Mouse (Mus musculus) heart, postnatal 14 days (tissue): ENCODE measurements around the gene Gm12248. TPM values are rescaled to one million over a fixed set of nuclear protein-coding genes. Genes with fewer than 3 reads are reported as not detected.
"Not testable (repeated sequence)": the region's sequence is repeated elsewhere in the genome, so short reads cannot be mapped to it uniquely, and the experiment has no call there.

ENCODE experiments used
- DNase-seq, 2 experiments: peaks; one replicate each; pipeline ENCODE4 v3.0.0; 2021 to 2022
- intact Hi-C: fragments of 180-260 bp; cut with DNase I; formaldehyde crosslinking; loops from one replicate; pipeline ENCODE4 v1.15.1; 2025
- total RNA-seq, 2 experiments: library from RNA; stranded (reverse); gene quantifications; 2 replicates each; pipeline ENCODE4 v1.2.3; 2021

Gene Gm12248
- total RNA-seq, 2 experiments from 2014 or later, result not detected

GRCm38 (mm10) chr11:58103344-58103653, 10.4 kb upstream of the Gm12248 start:
- DNase-seq, result peak in 1 of 2 experiments; percentile 26
- intact Hi-C loops, result loop anchor here (5.0 kb wide), 1 partner anchor 141 kb away; no protein-coding TSS in a partner anchor

GRCm38 (mm10) chr11:58102581-58103343, 9.8 kb upstream of the Gm12248 start:
- peak; percentile 20 to 29 for DNase-seq
- intact Hi-C loops, result loop anchor here (5.0 kb wide), 1 partner anchor 140 kb away; no protein-coding TSS in a partner anchor

- intact Hi-C loops, result loop anchor here (5.0 kb wide), 1 partner anchor 140 kb away; no protein-coding TSS in a partner anchor
- no peak for DNase-seq
Measured at GRCm38 (mm10) chr11:58102146-58102545, 9.2 kb upstream of the Gm12248 start.

- DNase-seq, result no peak
- intact Hi-C loops, result loop anchor here (5.0 kb wide), 1 partner anchor 139 kb away; no protein-coding TSS in a partner anchor
Measured at GRCm38 (mm10) chr11:58101194-58101720, 8.3 kb upstream of the Gm12248 start.

- intact Hi-C loops, result loop anchor here (5.0 kb wide), 1 partner anchor 138 kb away; no protein-coding TSS in a partner anchor
- DNase-seq, result no peak
Measured at GRCm38 (mm10) chr11:58100006-58100405, 7.1 kb upstream of the Gm12248 start.

GRCm38 (mm10) chr11:58098366-58098720, 5.4 kb upstream of the Gm12248 start:
- DNase-seq, intact Hi-C loops: not testable (repeated sequence)

- intact Hi-C loops, result no loop called here
- DNase-seq, result peak; percentile 11 to 20
Measured at GRCm38 (mm10) chr11:58097621-58098365, 4.9 kb upstream of the Gm12248 start.

- DNase-seq, result peak; percentile 8 to 25
- intact Hi-C loops, result no loop called here
Measured at GRCm38 (mm10) chr11:58096821-58097620, 4.1 kb upstream of the Gm12248 start.

- intact Hi-C loops, result no loop called here
- DNase-seq, result no peak
Measured at GRCm38 (mm10) chr11:58096160-58096559, 3.2 kb upstream of the Gm12248 start.

- intact Hi-C loops, result no loop called here
- DNase-seq, result no peak
Measured at GRCm38 (mm10) chr11:58095561-58095960, 2.6 kb upstream of the Gm12248 start.

GRCm38 (mm10) chr11:58094766-58095165, 1.8 kb upstream of the Gm12248 start:
- intact Hi-C loops, result no loop called here
- no peak for DNase-seq

- intact Hi-C loops, result no loop called here
- peak in 1 of 2 experiments; percentile 6 for DNase-seq
Measured at GRCm38 (mm10) chr11:58092541-58092940, 393 bp downstream of the Gm12248 start.

GRCm38 (mm10) chr11:58081716-58082115, 11.2 kb downstream of the Gm12248 start:
- intact Hi-C loops, result no loop called here
- DNase-seq, result no peak

GRCm38 (mm10) chr11:58077270-58077669, 15.7 kb downstream of the Gm12248 start:
- intact Hi-C loops, result no loop called here
- DNase-seq, result no peak

GRCm38 (mm10) chr11:58072978-58073377, 20.0 kb downstream of the Gm12248 start:
- intact Hi-C loops, result no loop called here
- no peak for DNase-seq

GRCm38 (mm10) chr11:58065025-58065424, 27.9 kb downstream of the Gm12248 start:
- no peak for DNase-seq
- intact Hi-C loops, result no loop called here

GRCm38 (mm10) chr11:58062586-58062985, 30.3 kb downstream of the Gm12248 start:
- intact Hi-C loops, result no loop called here
- no peak for DNase-seq

- DNase-seq, intact Hi-C loops: not testable (repeated sequence)
Measured at GRCm38 (mm10) chr11:58061218-58061617, 31.7 kb downstream of the Gm12248 start.

GRCm38 (mm10) chr11:58059752-58060151, 33.2 kb downstream of the Gm12248 start:
- intact Hi-C loops, DNase-seq: not testable (repeated sequence)

GRCm38 (mm10) chr11:58057455-58057854, 35.5 kb downstream of the Gm12248 start:
- peak; percentile 42 to 66 for DNase-seq

More at GRCm38 (mm10) chr11:58057455-58057854, 35.5 kb downstream of the Gm12248 start:
- intact Hi-C loops, result loop anchor here (1.0 to 2.0 kb wide), 2 partner anchors 41 to 106 kb away; no protein-coding TSS in a partner anchor
